Mouse (Mus musculus) spleen, postnatal 36 days (tissue): Measurements from ENCODE around the gene Gm10128.
"Not testable (repeated sequence)": the region's sequence is repeated elsewhere in the genome, so short reads cannot be mapped to it uniquely, and the experiment has no call there.

Experiments used
- DNase-seq, 2 experiments: peaks; one replicate each; pipeline ENCODE4 v3.0.0; 2022; ENCODE audit warnings: low spot score in 2 of 2, mixed read lengths in 1 of 2

Gm10128 gene

DNA sequence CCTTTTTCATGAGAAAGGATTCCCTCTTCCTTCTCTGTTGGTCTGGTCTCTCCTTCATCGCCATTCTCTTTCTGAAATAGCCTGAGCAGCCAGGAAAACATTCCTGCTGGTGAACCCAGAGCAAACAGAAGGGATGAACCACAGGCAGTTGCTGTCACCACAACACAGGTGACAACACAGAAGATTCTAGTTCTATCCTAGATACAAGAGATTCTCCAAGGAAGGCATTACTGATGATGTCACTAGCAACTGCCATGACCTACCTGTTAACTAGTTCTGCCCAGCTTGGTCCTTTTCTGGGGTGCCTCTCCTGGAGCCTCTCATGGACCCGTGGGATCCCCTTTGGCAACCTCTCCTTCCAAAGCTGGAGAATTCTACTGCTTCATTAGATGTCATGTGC lies at the start of gene Gm10128:
Gene Gm10128 (minus strand): TSS at position 101 of the 400 bp plus-strand sequence.
- not testable (repeated sequence) for DNase-seq

DNA sequence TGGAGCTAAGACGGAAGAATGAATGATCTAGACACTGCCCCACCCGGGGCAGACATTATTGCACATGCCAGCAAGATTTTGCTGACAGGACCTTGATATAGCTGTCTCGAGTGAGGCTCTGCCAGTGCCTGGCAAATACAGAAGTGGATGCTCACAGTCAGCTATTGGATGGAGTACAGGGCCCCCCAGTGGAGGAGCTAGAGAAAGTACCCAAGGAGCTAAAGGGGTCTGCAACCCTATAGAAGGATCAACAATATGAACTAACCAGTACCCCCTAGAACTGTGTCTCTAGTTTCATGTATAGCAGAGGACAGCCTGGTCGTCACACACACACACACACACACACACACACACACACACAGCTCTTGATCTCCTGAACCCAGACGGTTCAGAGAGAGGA lies 37.4 kb upstream of the Gm10128 start:
- not testable (repeated sequence) for DNase-seq

DNA sequence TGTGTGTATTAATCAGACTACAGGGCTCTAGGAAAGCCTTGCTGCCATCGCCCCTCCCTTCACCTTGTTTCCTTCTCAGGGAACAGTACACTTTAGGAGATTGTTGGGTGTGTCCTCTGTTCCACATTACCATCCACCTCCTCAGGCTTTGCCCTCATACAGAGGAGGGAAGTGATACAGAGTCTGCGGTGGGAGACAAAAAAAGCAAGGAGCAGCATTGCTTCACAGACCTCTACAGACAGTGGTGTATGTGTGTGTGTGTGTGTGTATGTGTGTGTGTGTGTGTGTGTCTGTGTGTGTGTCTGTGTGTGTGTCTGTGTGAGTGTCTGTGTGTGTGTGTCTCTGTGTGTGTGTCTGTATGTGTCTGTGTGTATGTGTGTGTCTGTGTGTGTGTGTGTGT lies 18.7 kb upstream of the Gm10128 start:
- not testable (repeated sequence) for DNase-seq

DNA sequence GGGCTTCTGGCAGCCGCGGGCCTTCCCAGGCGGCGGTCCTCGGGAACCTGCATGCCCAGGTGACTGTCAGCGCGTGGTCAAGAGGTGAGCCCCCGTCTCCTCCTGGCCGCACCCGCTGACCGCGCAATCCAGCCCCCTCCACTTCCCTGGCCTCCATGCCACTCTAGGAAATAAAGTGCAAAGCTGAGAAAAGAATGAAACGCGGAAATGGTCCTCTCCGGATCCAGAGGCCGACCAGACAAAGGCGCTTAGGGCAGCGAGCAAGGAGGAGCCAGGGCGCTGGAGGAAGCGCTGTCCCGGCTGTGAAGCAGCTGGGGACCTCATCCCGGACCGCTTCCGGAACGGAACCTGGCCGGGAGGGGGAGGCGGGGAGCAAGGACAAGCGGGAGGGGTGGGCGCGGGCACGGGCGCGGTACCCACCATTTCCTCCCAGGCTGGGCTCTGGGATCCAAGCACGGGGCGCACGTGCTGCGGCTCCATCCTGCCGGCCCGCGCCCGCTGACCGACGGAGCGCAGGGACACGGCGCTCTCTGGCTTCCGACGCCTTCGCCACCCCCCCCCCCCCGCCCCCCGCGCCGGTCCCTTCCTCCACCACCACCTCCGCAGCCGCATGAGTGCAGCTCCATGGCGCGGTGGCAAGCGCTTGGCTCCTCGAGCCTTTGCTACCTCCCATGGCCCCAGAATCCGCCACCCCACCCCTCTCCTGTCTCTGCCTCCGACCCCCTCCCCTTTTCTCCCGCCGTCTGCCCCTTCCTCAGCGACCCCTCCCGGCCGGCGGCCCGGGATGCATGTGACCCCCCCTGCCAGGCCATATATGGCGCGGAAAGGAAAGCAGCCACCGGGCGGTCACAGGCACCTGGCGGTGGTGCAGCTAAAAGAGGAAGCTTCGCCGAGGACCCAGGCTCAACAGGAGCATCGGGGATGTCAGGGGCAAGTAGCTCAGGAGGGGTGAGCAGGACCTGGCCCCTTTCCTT lies 14.6 kb upstream of the Gm10128 start:
- DNase-seq, result not testable (repeated sequence)

DNA sequence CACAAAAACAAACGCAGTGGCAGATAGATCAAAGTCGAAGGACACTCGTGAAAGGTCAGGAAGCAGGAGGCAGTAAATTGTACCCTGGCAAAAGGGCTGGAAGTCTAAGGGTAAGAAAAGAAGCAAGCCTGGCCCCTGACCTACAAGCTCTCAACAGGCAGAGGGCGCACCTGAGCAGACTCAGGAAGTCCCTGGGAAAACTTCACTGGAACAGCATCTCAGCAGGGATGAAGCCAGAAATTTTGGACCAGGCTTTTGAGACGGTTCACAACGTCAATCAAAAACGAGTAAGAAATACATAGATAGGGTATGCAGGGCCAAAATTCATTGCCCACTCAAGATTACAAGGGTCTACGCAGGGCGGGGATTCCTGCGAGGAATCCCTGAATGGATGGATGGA lies 13.7 kb upstream of the Gm10128 start:
- not testable (repeated sequence) for DNase-seq

DNA sequence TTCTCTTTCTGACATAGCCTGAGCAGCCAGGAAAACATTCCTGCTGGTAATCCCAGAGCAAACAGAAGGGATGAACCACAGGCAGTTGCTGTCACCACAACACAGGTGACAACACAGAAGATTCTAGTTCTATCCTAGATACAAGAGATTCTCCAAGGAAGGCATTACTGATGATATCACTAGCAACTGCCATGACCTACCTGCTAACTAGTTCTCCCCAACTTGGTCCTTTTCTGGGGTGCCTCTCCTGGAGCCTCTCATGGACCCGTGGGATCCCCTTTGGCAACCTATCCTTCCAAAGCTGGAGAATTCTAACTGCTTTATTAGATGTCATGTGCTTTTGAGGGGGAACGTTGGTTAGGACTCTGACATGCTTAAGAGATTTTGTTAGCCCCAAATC lies 48.3 kb downstream of the Gm10128 start, which contains the start of gene Gm10338:
Gene Gm10338 (minus strand): TSS at position 101 of the 400 bp plus-strand sequence.
- DNase-seq, result not testable (repeated sequence)
